8 mouse cellular contexts compared by ENCODE assay signal in genomic region chr11:107471071-107471720, GRCm38 (mm10). TPM values are rescaled to one million over a fixed set of nuclear protein-coding genes. Genes with fewer than 3 reads are reported as not detected.
A peak's percentile ranks its signal among the peaks of the same experiment; 100 is the strongest.
DNase-seq lines count a peak whose midpoint lies in the region; ATAC-seq and TF ChIP-seq lines count a peak whose summit lies in the region.

No protein-coding gene starts in this region.

- 14% methylated on average over 11 of the region's 11 CpGs for WGBS in heart, embryonic 12.5 days
- 7% methylated on average over 11 of the region's 11 CpGs for WGBS in forebrain, embryonic 13.5 days
- WGBS in liver, postnatal 0 days (ENCODE audit: insufficient replicate concordance) = 3% methylated on average over 11 of the region's 11 CpGs

- peak overlapping the region; percentile 73 for H3K4me3 ChIP-seq in heart, embryonic 12.5 days
- H3K4me3 ChIP-seq in ES-Bruce4 (ENCODE audit: low read depth, low read length) = peak overlapping the region; percentile 93
- H3K4me3 ChIP-seq in forebrain, embryonic 13.5 days = peak overlapping the region; percentile 88
- H3K4me3 ChIP-seq in liver, postnatal 0 days (ENCODE audit: low read depth, low read length) = peak overlapping the region; percentile 89

- TF ChIP-seq CTCF in ES-Bruce4 (IDR thresholded peaks at IDR 0.05; ENCODE audit: low read depth, low read length) = no peak
- TF ChIP-seq CTCF in liver, postnatal 0 days (IDR thresholded peaks at IDR 0.05; ENCODE audit: low read depth) = no peak

- H3K36me3 ChIP-seq in heart, embryonic 12.5 days = no peaks in the 10 kb centered on the region
- no peaks in the 10 kb centered on the region for H3K36me3 ChIP-seq in ES-Bruce4 (ENCODE audit: control insufficient read depth, insufficient read depth, low read length, poor library complexity, severe bottlenecking)
- no peaks in the 10 kb centered on the region for H3K36me3 ChIP-seq in forebrain, embryonic 13.5 days (ENCODE audit: poor library complexity, severe bottlenecking)
- H3K36me3 ChIP-seq in liver, postnatal 0 days (replicated peaks; ENCODE audit: insufficient read depth, low read length) = no peaks in the 10 kb centered on the region

- H3K9ac ChIP-seq in heart, embryonic 12.5 days = peak overlapping the region; percentile 83
- H3K9ac ChIP-seq in ES-Bruce4 (ENCODE audit: low read depth, poor library complexity, severe bottlenecking) = peak overlapping the region; percentile 87
- peak overlapping the region; percentile 92; the same call in 1 of the 2 replicates for H3K9ac ChIP-seq in forebrain, embryonic 13.5 days
- peak overlapping the region; percentile 90 for H3K9ac ChIP-seq in liver, postnatal 0 days (replicated peaks)

- peaks cover 16% of the 10 kb centered on the region for H3K4me1 ChIP-seq in heart, embryonic 12.5 days (replicated peaks)
- no peaks in the 10 kb centered on the region for H3K4me1 ChIP-seq in ES-Bruce4 (ENCODE audit: control insufficient read depth, insufficient read depth, low read length)
- peaks cover 35% of the 10 kb centered on the region for H3K4me1 ChIP-seq in forebrain, embryonic 13.5 days
- H3K4me1 ChIP-seq in liver, postnatal 0 days (ENCODE audit: insufficient read depth) = peaks cover 24% of the 10 kb centered on the region

- H3K27ac ChIP-seq in heart, embryonic 12.5 days (ENCODE audit: poor library complexity, severe bottlenecking) = peak overlapping the region; percentile 83
- H3K27ac ChIP-seq in ES-Bruce4 (ENCODE audit: insufficient read depth, low read length) = peak overlapping the region; percentile 22
- peak overlapping the region; percentile 91 for H3K27ac ChIP-seq in forebrain, embryonic 13.5 days
- peak overlapping the region; percentile 96 for H3K27ac ChIP-seq in liver, postnatal 0 days (ENCODE audit: low read depth)

- no peak for ATAC-seq in heart, embryonic 12.5 days (ENCODE audit: insufficient number of reproducible peaks, low FRiP score)
- no peak for ATAC-seq in forebrain, embryonic 13.5 days
- no peak for ATAC-seq in liver, postnatal 0 days

- H3K27me3 ChIP-seq in heart, embryonic 12.5 days (replicated peaks) = no peaks in the 10 kb centered on the region
- no peaks in the 10 kb centered on the region for H3K27me3 ChIP-seq in ES-Bruce4 (ENCODE audit: control insufficient read depth, insufficient read depth, low read length, poor library complexity, severe bottlenecking)
- no peaks in the 10 kb centered on the region for H3K27me3 ChIP-seq in forebrain, embryonic 13.5 days
- H3K27me3 ChIP-seq in liver, postnatal 0 days (ENCODE audit: insufficient read depth, low read length) = no peaks in the 10 kb centered on the region

- no peak for DNase-seq in heart, adult 18-20 months
- DNase-seq in liver, postnatal 0 days = no peak
- no peak for DNase-seq in frontal cortex, postnatal 10 days (ENCODE audit: low spot score in 2 of 2)
- DNase-seq in urinary bladder, adult 18-20 months (ENCODE audit: low spot score in 2 of 2) = no peak
- no peak for DNase-seq in layer of hippocampus, adult 11-12 months (ENCODE audit: low spot score)

- no peak for TF ChIP-seq POLR2A in ES-Bruce4 (IDR thresholded peaks at IDR 0.05; ENCODE audit: insufficient read depth, low read length)

- no peak for TF ChIP-seq EP300 in ES-Bruce4 (IDR thresholded peaks at IDR 0.05; ENCODE audit: insufficient read depth, low read depth, low read length)
- TF ChIP-seq EP300 in liver, postnatal 0 days (IDR thresholded peaks at IDR 0.05; ENCODE audit: low read depth) = no peak

- H3K9me3 ChIP-seq in heart, embryonic 12.5 days (replicated peaks) = no peaks in the 10 kb centered on the region
- H3K9me3 ChIP-seq in ES-Bruce4 (replicated peaks; ENCODE audit: control insufficient read depth, insufficient read depth, low read length, poor library complexity, severe bottlenecking) = no peaks in the 10 kb centered on the region
- H3K9me3 ChIP-seq in forebrain, embryonic 13.5 days (replicated peaks) = no peaks in the 10 kb centered on the region
- no peaks in the 10 kb centered on the region for H3K9me3 ChIP-seq in liver, postnatal 0 days (ENCODE audit: low read length)

- H3K4me2 ChIP-seq in heart, embryonic 12.5 days = peak overlapping the region; percentile 92
- peak overlapping the region; percentile 74 for H3K4me2 ChIP-seq in forebrain, embryonic 13.5 days
- H3K4me2 ChIP-seq in liver, postnatal 0 days (ENCODE audit: low read depth, low read length) = peak overlapping the region; percentile 86

RNA-seq across cellular contexts. Expression of gene Pitpnc1, which starts 0.7 kb away (rescaled TPM):
- polyA plus RNA-seq in heart, embryonic 12.5 days (2016; fragmentation: Nextera tagmentation; extraction: Ambion mirVana) = 7.9 and 8.2 TPM in 2 replicates
- 10 to 100 TPM; 74.8 to 76.3 TPM for total RNA-seq in heart, adult 18-20 months (2021)
- 25.4 and 27.1 TPM in 2 replicates for polyA plus RNA-seq in ES-Bruce4 (2011; ENCODE audit: insufficient read depth, insufficient read length, low read depth, missing spikeins)
- polyA plus RNA-seq in forebrain, embryonic 13.5 days (2015; fragmentation: Nextera tagmentation; extraction: Ambion mirVana) = 35.6 and 36.1 TPM in 2 replicates
- 6.8 and 9.1 TPM in 2 replicates for polyA plus RNA-seq in liver, postnatal 0 days (2015; fragmentation: Nextera tagmentation; extraction: Ambion mirVana)

RNA-seq across cellular contexts. Expression of gene Psmd12, which starts 8.1 kb away (rescaled TPM):
- 156 and 160 TPM in 2 replicates for polyA plus RNA-seq in heart, embryonic 12.5 days (2016; fragmentation: Nextera tagmentation; extraction: Ambion mirVana)
- 10 to 100 TPM; 93.3 to 94.7 TPM for total RNA-seq in heart, adult 18-20 months (2021)
- polyA plus RNA-seq in ES-Bruce4 (2011; ENCODE audit: insufficient read depth, insufficient read length, low read depth, missing spikeins) = 155 and 167 TPM in 2 replicates
- 171 and 174 TPM in 2 replicates for polyA plus RNA-seq in forebrain, embryonic 13.5 days (2015; fragmentation: Nextera tagmentation; extraction: Ambion mirVana)
- polyA plus RNA-seq in liver, postnatal 0 days (2015; fragmentation: Nextera tagmentation; extraction: Ambion mirVana) = 78.8 and 79.6 TPM in 2 replicates

Comparison
In these comparisons a context has a peak if more than half of its experiments do, and no peak if none do; other contexts are left out.
1. H3K27ac ChIP-seq: peak in every context shown above with its lines; median percentile 96 in liver, postnatal 0 days; 91 in forebrain, embryonic 13.5 days; 83 in heart, embryonic 12.5 days; 22 in ES-Bruce4.